Mouse (Mus musculus) heart, adult 2 months (tissue): ENCODE results near the gene Ppard.

Experiments
- CTCF ChIP-seq: fragments of 200-600 bp; IDR thresholded peaks from 2 replicates; pipeline ENCODE4 v1.8.1; 2022; ENCODE audit warnings: antibody characterized with exemption, mild to moderate bottlenecking, moderate library complexity
- EP300 ChIP-seq: fragments of 200-500 bp; IDR thresholded peaks from 2 replicates; pipeline ENCODE4 v1.6.1; 2011; ENCODE audit warnings: low read depth, low read length, control low read depth; ENCODE audit not compliant: insufficient read depth
- POLR2A ChIP-seq: fragments of 200-500 bp; IDR thresholded peaks from 2 replicates; pipeline ENCODE4 v1.6.1; 2011; ENCODE audit warnings: mild to moderate bottlenecking, low read depth, low read length, control low read depth; ENCODE audit not compliant: insufficient read depth

- no peak for TF ChIP-seq CTCF
- TF ChIP-seq EP300, result no peak
- TF ChIP-seq POLR2A, result no peak
Measured at GRCm38 (mm10) chr17:28317091-28317490, 84.6 kb downstream of the Ppard start.
